Mouse (Mus musculus): ENCODE data around the gene Prim1. TPM values are rescaled to one million over a fixed set of nuclear protein-coding genes. Genes with fewer than 3 reads are reported as not detected.
"Not testable (repeated sequence)": the region's sequence is repeated elsewhere in the genome, so short reads cannot be mapped to it uniquely, and the experiment has no call there.

Gene Prim1
- total RNA-seq, 2 experiments from 2014 or later, result 0.71 to 1.1 TPM

- no peak for DNase-seq
- intact Hi-C loops (cut with DNase I), result no loop called here
Observed at GRCm38 (mm10) chr10:128030860-128031259, 15.9 kb downstream of the Prim1 start.

GRCm38 (mm10) chr10:128036746-128037425 is 21.9 kb downstream of the Prim1 start:
- DNase-seq, result peak; percentile 37 to 57
- intact Hi-C loops (cut with DNase I), result no loop called here

GRCm38 (mm10) chr10:128037921-128038320 is 23.0 kb downstream of the Prim1 start:
- DNase-seq, result no peak
- intact Hi-C loops (cut with DNase I), result no loop called here

GRCm38 (mm10) chr10:128039167-128039566 is 24.2 kb downstream of the Prim1 start:
- no peak for DNase-seq
- intact Hi-C loops (cut with DNase I), result no loop called here

- DNase-seq, result no peak
- intact Hi-C loops (cut with DNase I), result no loop called here
Observed at GRCm38 (mm10) chr10:128039858-128040257, 24.9 kb downstream of the Prim1 start.

GRCm38 (mm10) chr10:128040293-128040692 is 25.3 kb downstream of the Prim1 start:
- DNase-seq, result no peak
- intact Hi-C loops (cut with DNase I), result no loop called here

GRCm38 (mm10) chr10:128041636-128042035 is 26.7 kb downstream of the Prim1 start:
- no peak for DNase-seq
- intact Hi-C loops (cut with DNase I), result loop anchor here (2.0 kb wide), 1 partner anchor 15 kb away; no protein-coding TSS in a partner anchor

GRCm38 (mm10) chr10:128042466-128042865 is 27.5 kb downstream of the Prim1 start:
- no peak for DNase-seq
- intact Hi-C loops (cut with DNase I), result loop anchor here (2.0 kb wide), 1 partner anchor 14 kb away; no protein-coding TSS in a partner anchor

- DNase-seq, result no peak
- intact Hi-C loops (cut with DNase I), result loop anchor here (2.0 kb wide), 1 partner anchor 14 kb away; no protein-coding TSS in a partner anchor
Observed at GRCm38 (mm10) chr10:128043041-128043835, 28.3 kb downstream of the Prim1 start.

GRCm38 (mm10) chr10:128048157-128048556 is 33.2 kb downstream of the Prim1 start:
- DNase-seq, result no peak
- intact Hi-C loops (cut with DNase I), result no loop called here

- intact Hi-C loops (cut with DNase I), result no loop called here
- no peak for DNase-seq
Observed at GRCm38 (mm10) chr10:128049741-128050140, 34.8 kb downstream of the Prim1 start.

GRCm38 (mm10) chr10:128050355-128050754 is 35.4 kb downstream of the Prim1 start:
- DNase-seq, result no peak
- intact Hi-C loops (cut with DNase I), result no loop called here

- DNase-seq, result no peak
- intact Hi-C loops (cut with DNase I), result no loop called here
Observed at GRCm38 (mm10) chr10:128051589-128051988, 36.6 kb downstream of the Prim1 start.

GRCm38 (mm10) chr10:128052136-128052535 is 37.2 kb downstream of the Prim1 start:
- intact Hi-C loops (cut with DNase I); DNase-seq: not testable (repeated sequence)

GRCm38 (mm10) chr10:128053001-128053400 is 38.0 kb downstream of the Prim1 start:
- no peak for DNase-seq

GRCm38 (mm10) chr10:128058184-128058583 is 43.2 kb downstream of the Prim1 start:
- no peak for DNase-seq
- intact Hi-C loops (cut with DNase I), result no loop called here

More at GRCm38 (mm10) chr10:128053001-128053400, 38.0 kb downstream of the Prim1 start:
- intact Hi-C loops (cut with DNase I), result no loop called here

GRCm38 (mm10) chr10:128058601-128059151 is 43.7 kb downstream of the Prim1 start, which contains the start of gene Ptges3:
Ptges3 (plus strand) TSS chr10:128058954.
- intact Hi-C loops (cut with DNase I), result no loop called here
- DNase-seq, result peak; percentile 95 to 96

- peak in 1 of 2 experiments; percentile 42 for DNase-seq
- intact Hi-C loops (cut with DNase I), result no loop called here
Observed at GRCm38 (mm10) chr10:128059207-128059981, 44.4 kb downstream of the Prim1 start.

- intact Hi-C loops (cut with DNase I), result no loop called here
Observed at GRCm38 (mm10) chr10:128061109-128061508, 46.1 kb downstream of the Prim1 start.

GRCm38 (mm10) chr10:128062221-128062989 is 47.4 kb downstream of the Prim1 start:
- DNase-seq, result no peak
- intact Hi-C loops (cut with DNase I), result no loop called here

More at GRCm38 (mm10) chr10:128061109-128061508, 46.1 kb downstream of the Prim1 start:
- DNase-seq, result no peak
